Mouse (Mus musculus): ENCODE data around the gene Clns1a. TPM values are rescaled to one million over a fixed set of nuclear protein-coding genes. Genes with fewer than 3 reads are reported as not detected.

Gene Clns1a
- total and polyA plus RNA-seq, 3 experiments, result 140 to 305 (median 240) TPM

- Histone ChIP-seq H3K4me3 (replicated peaks in 1 of 3; ENCODE audit: low read depth in 2 of 3, low read length in 2 of 3, poor library complexity in 1 of 3) (no peak overlapping the region), H3K4me1 (ENCODE audit: control insufficient read depth in 1 of 2, insufficient read depth in 2 of 2) (peaks cover 4 to 7% of the 10 kb centered on the region in 2 experiments), H3K9me3 (replicated peaks; ENCODE audit: low read length) (no peaks in the 10 kb centered on the region), H3K9ac (ENCODE audit: insufficient read depth, low read depth) (no peak overlapping the region), H3K79me2 (replicated peaks; ENCODE audit: control insufficient read depth, extremely low read depth, insufficient read depth, poor library complexity, severe bottlenecking) (no peaks in the 10 kb centered on the region), H3K27me3 (replicated peaks) (no peaks in the 10 kb centered on the region), H3K27ac (ENCODE audit: insufficient read depth, low read depth) (no peak overlapping the region), H3K4me2 (ENCODE audit: insufficient read depth, low read depth, poor library complexity, severe bottlenecking) (no peak overlapping the region), H3K36me3 (replicated peaks in 1 of 2; ENCODE audit: control insufficient read depth in 1 of 2, insufficient read depth in 1 of 2, low read length in 1 of 2) (no peaks in the 10 kb centered on the region)
- DNase-seq (ENCODE audit: extremely low read depth), result no peak
- in situ Hi-C loops (cut with MboI; ENCODE audit: low pct_ligation_motif_present, low pct_unique_long_range_greater_than_20kb, low sequenced_read_pairs) (no loop called here), dilution Hi-C loops (cut with MboI; ENCODE audit: extremely low pct_ligation_motif_present, extremely low pct_unique_long_range_greater_than_20kb, low sequenced_read_pairs) (no loop called here)
- TF ChIP-seq RAD21 (IDR thresholded peaks at IDR 0.05; ENCODE audit: low read depth, low read length), result no peak
- no peak for TF ChIP-seq JUN (IDR thresholded peaks at IDR 0.05; ENCODE audit: insufficient read depth, low read depth, low read length)
- TF ChIP-seq ZC3H11A (IDR thresholded peaks at IDR 0.05; ENCODE audit: low read depth, low read length), result no peak
- TF ChIP-seq MEF2A (IDR thresholded peaks at IDR 0.05; ENCODE audit: borderline replicate concordance, low read depth, low read length), result no peak
- TF ChIP-seq CHD1 (IDR thresholded peaks at IDR 0.05; ENCODE audit: low read depth, low read length), result no peak
- no peak for TF ChIP-seq POLR2AphosphoS2 (IDR thresholded peaks at IDR 0.05; ENCODE audit: low read depth, low read length)
- TF ChIP-seq CHD2 (IDR thresholded peaks at IDR 0.05; ENCODE audit: low read length), result no peak
- no peak for TF ChIP-seq NRF1 (IDR thresholded peaks at IDR 0.05; ENCODE audit: low read depth, low read length)
- TF ChIP-seq POLR2A (IDR thresholded peaks at IDR 0.05; ENCODE audit: low read depth, low read length), result no peak
- TF ChIP-seq NELFE (IDR thresholded peaks at IDR 0.05; ENCODE audit: low read depth, low read length), result no peak
These were observed 44.5 kb downstream of the Clns1a start for GRCm38 (mm10) chr7:97740948-97741347.

DNA sequence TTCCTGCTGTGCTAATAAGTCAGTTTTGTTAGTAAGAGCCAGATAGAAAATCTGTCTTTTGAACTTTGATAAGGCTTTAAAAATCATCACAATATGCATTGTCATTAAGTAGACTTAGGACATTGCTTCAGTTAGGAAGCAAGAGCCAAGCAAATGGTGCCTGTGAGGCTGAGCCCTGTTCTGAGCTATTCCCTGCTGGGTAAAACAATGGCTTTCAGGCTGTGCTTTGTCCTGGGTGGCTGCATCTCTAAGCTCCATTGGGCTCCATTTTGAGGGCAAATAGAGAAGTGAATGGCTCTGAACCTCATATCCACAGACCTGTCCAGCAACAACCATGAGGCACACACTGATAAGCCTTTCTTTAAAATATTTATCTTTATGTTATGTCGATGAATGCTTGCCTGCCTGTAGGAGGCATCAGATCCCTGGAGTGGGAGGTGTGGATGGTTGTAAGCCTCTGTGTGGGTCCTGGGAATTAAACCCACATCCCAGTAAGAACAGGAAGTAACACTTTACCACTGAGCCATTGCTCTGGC is 45.4 kb downstream of the Clns1a start:
- Histone ChIP-seq H3K79me2 (replicated peaks; ENCODE audit: control insufficient read depth, extremely low read depth, insufficient read depth, poor library complexity, severe bottlenecking) (no peaks in the 10 kb centered on the region), H3K9me3 (replicated peaks; ENCODE audit: low read length) (no peaks in the 10 kb centered on the region), H3K4me2 (ENCODE audit: insufficient read depth, low read depth, poor library complexity, severe bottlenecking) (no peak overlapping the region), H3K27me3 (replicated peaks) (no peaks in the 10 kb centered on the region), H3K4me1 (ENCODE audit: control insufficient read depth in 1 of 2, insufficient read depth in 2 of 2) (peaks cover 4 to 7% of the 10 kb centered on the region in 2 experiments), H3K27ac (ENCODE audit: insufficient read depth, low read depth) (no peak overlapping the region), H3K9ac (ENCODE audit: insufficient read depth, low read depth) (no peak overlapping the region), H3K36me3 (replicated peaks in 1 of 2; ENCODE audit: control insufficient read depth in 1 of 2, insufficient read depth in 1 of 2, low read length in 1 of 2) (no peaks in the 10 kb centered on the region), H3K4me3 (replicated peaks in 1 of 3; ENCODE audit: low read depth in 2 of 3, low read length in 2 of 3, poor library complexity in 1 of 3) (no peak overlapping the region)
- no peak for TF ChIP-seq ZMIZ1 (IDR thresholded peaks at IDR 0.05; ENCODE audit: low read depth, low read length)
- TF ChIP-seq MEF2A (IDR thresholded peaks at IDR 0.05; ENCODE audit: borderline replicate concordance, low read depth, low read length), result no peak
- TF ChIP-seq ZC3H11A (IDR thresholded peaks at IDR 0.05; ENCODE audit: low read depth, low read length), result no peak
- TF ChIP-seq USF2 (conservative IDR thresholded peaks at IDR 0.05; ENCODE audit: low read depth, low read length), result no peak
- no peak for TF ChIP-seq SIN3A (IDR thresholded peaks at IDR 0.05; ENCODE audit: low read length)
- no peak for TF ChIP-seq NELFE (IDR thresholded peaks at IDR 0.05; ENCODE audit: low read depth, low read length)
- no peak for TF ChIP-seq MYC (IDR thresholded peaks at IDR 0.05; ENCODE audit: low read depth, low read length)
- TF ChIP-seq JUN (IDR thresholded peaks at IDR 0.05; ENCODE audit: insufficient read depth, low read depth, low read length), result no peak
- TF ChIP-seq MAX (IDR thresholded peaks at IDR 0.05; ENCODE audit: low read length), result no peak
- no peak for TF ChIP-seq CHD1 (IDR thresholded peaks at IDR 0.05; ENCODE audit: low read depth, low read length)
- TF ChIP-seq PAX5 (IDR thresholded peaks at IDR 0.05; ENCODE audit: low read length), result no peak
- no peak for TF ChIP-seq CHD2 (IDR thresholded peaks at IDR 0.05; ENCODE audit: low read length)
- no peak for TF ChIP-seq UBTF (IDR thresholded peaks at IDR 0.05; ENCODE audit: low read depth, low read length)
- no peak for TF ChIP-seq SMC3 (IDR thresholded peaks at IDR 0.05; ENCODE audit: low read depth, low read length)
- TF ChIP-seq ZNF384 (IDR thresholded peaks at IDR 0.05; ENCODE audit: low read depth, low read length), result no peak
- TF ChIP-seq POLR2AphosphoS2 (IDR thresholded peaks at IDR 0.05; ENCODE audit: low read depth, low read length), result no peak
- TF ChIP-seq IRF4 (IDR thresholded peaks at IDR 0.05; ENCODE audit: low read depth, low read length), result no peak
- TF ChIP-seq JUND (conservative IDR thresholded peaks at IDR 0.05; ENCODE audit: low read depth, low read length), result no peak
- no peak for TF ChIP-seq MAZ (IDR thresholded peaks at IDR 0.05; ENCODE audit: low read depth, low read length)
- no peak for TF ChIP-seq USF1 (IDR thresholded peaks at IDR 0.05; ENCODE audit: low read depth, low read length)
- dilution Hi-C loops (cut with MboI; ENCODE audit: extremely low pct_ligation_motif_present, extremely low pct_unique_long_range_greater_than_20kb, low sequenced_read_pairs), result no loop called here
- in situ Hi-C loops (cut with MboI; ENCODE audit: low pct_ligation_motif_present, low pct_unique_long_range_greater_than_20kb, low sequenced_read_pairs), result no loop called here
- DNase-seq (ENCODE audit: extremely low read depth), result no peak

Data from CH12.LX (cell line).